In the genomic region with DNA sequence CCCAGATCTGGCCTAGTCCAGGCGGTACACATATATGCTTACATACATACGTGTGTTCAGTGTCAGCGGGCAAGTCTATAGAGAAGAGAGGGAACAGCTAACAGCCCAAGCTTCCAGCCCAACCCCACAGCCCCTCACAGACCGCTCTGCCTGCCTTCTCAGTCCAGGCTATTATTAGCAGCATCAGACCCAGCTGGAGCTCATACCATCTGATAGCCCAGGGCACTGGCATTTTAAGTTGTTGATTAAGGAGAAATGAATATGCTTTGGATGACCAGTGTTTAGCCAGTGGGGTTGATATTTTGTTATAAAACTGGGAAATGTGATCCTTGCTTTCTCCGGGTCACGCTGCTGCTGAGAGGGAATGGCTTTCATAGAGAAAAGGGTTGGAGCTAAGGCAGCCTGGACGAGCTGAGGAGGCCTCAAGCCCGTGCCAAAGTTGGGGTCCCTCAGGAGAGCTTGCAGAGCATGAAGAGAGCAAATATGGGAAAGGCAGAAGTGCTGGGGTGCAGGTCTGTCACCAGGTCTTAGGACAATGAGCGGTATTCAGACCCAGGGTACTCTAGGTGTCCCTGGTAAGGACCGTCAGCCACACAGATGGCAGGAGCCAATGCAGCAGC, we compare ENCODE assay signal across 21 mouse cellular contexts.
DNase-seq lines count a peak whose midpoint lies in the region; ATAC-seq and TF ChIP-seq lines count a peak whose summit lies in the region.
"Had no signal": no experiment of that assay in that cellular context is flagged by ENCODE, and none has a peak within 500 bp of the region (broad histone marks: within the 10 kb centered on the region; RNA-seq: fewer than 3 reads in every experiment).

No protein-coding gene starts in this region.

- 0 out of 2 replicates have a peak, but pooled peaks cover 2% of the 10 kb centered on the region for H3K36me3 ChIP-seq in heart, adult 2 months (ENCODE audit: control insufficient read depth, insufficient read depth, low read length)
- 0 out of 2 replicates have a peak, but pooled peaks cover 4% of the 10 kb centered on the region for H3K36me3 ChIP-seq in embryonic facial prominence, embryonic 14.5 days (ENCODE audit: control insufficient read depth, insufficient read depth, low read length)
- H3K36me3 ChIP-seq in heart, embryonic 15.5 days, result 0 out of 2 replicates have a peak, but pooled peaks cover 6% of the 10 kb centered on the region
- H3K36me3 ChIP-seq in thymus, adult 2 months (ENCODE audit: control insufficient read depth, insufficient read depth, low read length), result peaks cover 35% of the 10 kb centered on the region
- H3K36me3 ChIP-seq: forebrain, embryonic 12.5 days; limb, embryonic 13.5 days; liver, embryonic 13.5 days; midbrain, embryonic 12.5 days had no signal

- no peak overlapping the region for H3K27ac ChIP-seq in cerebellum, adult 2 months (ENCODE audit: insufficient read depth, low read length)
- H3K27ac ChIP-seq in heart, adult 2 months, result peak overlapping the region; percentile 77
- 0 out of 2 replicates have a peak overlapping the region, but pooled peaks have one; percentile 33 for H3K27ac ChIP-seq in embryonic facial prominence, embryonic 14.5 days (replicated peaks; ENCODE audit: low read depth, low read length)
- peak overlapping the region; percentile 94 for H3K27ac ChIP-seq in heart, embryonic 15.5 days
- no peak overlapping the region for H3K27ac ChIP-seq in thymus, adult 2 months (ENCODE audit: control insufficient read depth, insufficient read depth, low read length)
- H3K27ac ChIP-seq: forebrain, embryonic 12.5 days; hindbrain, postnatal 0 days; limb, embryonic 13.5 days; liver, embryonic 13.5 days; midbrain, embryonic 12.5 days had no signal

- intact Hi-C loops in heart, adult 2 months (cut with DNase I), result no loop called here
- intact Hi-C loops in heart, postnatal 14 days (cut with DNase I), result no loop called here

- TF ChIP-seq CTCF in cerebellum, adult 2 months (IDR thresholded peaks at IDR 0.05; ENCODE audit: borderline replicate concordance, insufficient read depth, low read depth, low read length), result no peak
- TF ChIP-seq CTCF in heart, adult 2 months (IDR thresholded peaks at IDR 0.05), result no peak
- TF ChIP-seq CTCF in thymus, adult 2 months (IDR thresholded peaks at IDR 0.05; ENCODE audit: borderline replicate concordance, control insufficient read depth, extremely low read depth, insufficient read depth, low read length, poor library complexity), result no peak

- TF ChIP-seq POLR2A in cerebellum, adult 2 months (IDR thresholded peaks at IDR 0.05; ENCODE audit: borderline replicate concordance, insufficient read depth, low read length), result no peak
- no peak for TF ChIP-seq POLR2A in heart, adult 2 months (IDR thresholded peaks at IDR 0.05; ENCODE audit: insufficient read depth, low read depth, low read length)
- TF ChIP-seq POLR2A in thymus, adult 2 months (IDR thresholded peaks at IDR 0.05; ENCODE audit: control insufficient read depth, extremely low read depth, insufficient read depth, low read length, poor library complexity), result no peak

- ATAC-seq in embryonic facial prominence, embryonic 14.5 days (ENCODE audit: low read depth), result peak; percentile 65; the same call in 1 of the 2 replicates
- peak; percentile 90 for ATAC-seq in heart, embryonic 15.5 days (replicated peaks; ENCODE audit: insufficient number of reproducible peaks, insufficient read depth, low FRiP score, low read depth)
- ATAC-seq: hindbrain, postnatal 0 days; intestine, embryonic 16.5 days had no signal

- 0 out of 2 replicates have a peak, but pooled peaks have one; percentile 4 for TF ChIP-seq EP300 in heart, adult 2 months (IDR thresholded peaks at IDR 0.05; ENCODE audit: insufficient read depth, low read depth, low read length)

- H3K27me3 ChIP-seq in cerebellum, adult 2 months (ENCODE audit: control insufficient read depth, insufficient read depth, low read length), result no peaks in the 10 kb centered on the region
- no peaks in the 10 kb centered on the region for H3K27me3 ChIP-seq in heart, adult 2 months (ENCODE audit: control insufficient read depth, insufficient read depth, low read length)
- H3K27me3 ChIP-seq in embryonic facial prominence, embryonic 14.5 days (replicated peaks; ENCODE audit: control insufficient read depth, insufficient read depth, low read length), result no peaks in the 10 kb centered on the region
- no peaks in the 10 kb centered on the region for H3K27me3 ChIP-seq in heart, embryonic 15.5 days
- no peaks in the 10 kb centered on the region for H3K27me3 ChIP-seq in thymus, adult 2 months (ENCODE audit: control insufficient read depth, insufficient read depth, low read length)
- H3K27me3 ChIP-seq: forebrain, embryonic 12.5 days; limb, embryonic 13.5 days; liver, embryonic 13.5 days; midbrain, embryonic 12.5 days had no signal

- peak; percentile 26 to 43 for DNase-seq in cerebellum, postnatal 14 days
- no peak for DNase-seq in cerebellum, adult 2 months
- DNase-seq in heart, adult 2 months, result no peak
- no peak for DNase-seq in heart, postnatal 14 days
- DNase-seq in embryonic facial prominence, embryonic 14.5 days (ENCODE audit: low spot score), result peak; percentile 55
- no peak for DNase-seq in thymus, adult 2 months
- no peak for DNase-seq in lung, adult 18-20 months
- DNase-seq: adrenal gland, postnatal 10 days; cerebellum, adult 8-10 months; layer of hippocampus, adult 9-11 months; liver, embryonic 13.5 days; lung, embryonic 14.5 days; right cerebral cortex, postnatal 25 days; thymus, postnatal 36 days had no signal

- no peak overlapping the region for H3K4me2 ChIP-seq in embryonic facial prominence, embryonic 14.5 days (ENCODE audit: low read depth, low read length)
- H3K4me2 ChIP-seq in heart, embryonic 15.5 days, result peak overlapping the region; percentile 55
- H3K4me2 ChIP-seq: forebrain, embryonic 12.5 days; limb, embryonic 13.5 days; liver, embryonic 13.5 days; lung, embryonic 14.5 days; midbrain, embryonic 12.5 days had no signal

- no peak overlapping the region for H3K4me3 ChIP-seq in cerebellum, adult 2 months (replicated peaks; ENCODE audit: insufficient read depth, low read depth, low read length)
- H3K4me3 ChIP-seq in heart, adult 2 months, result no peak overlapping the region
- H3K4me3 ChIP-seq in embryonic facial prominence, embryonic 14.5 days (ENCODE audit: low read depth, low read length), result no peak overlapping the region
- H3K4me3 ChIP-seq in heart, embryonic 15.5 days, result peak overlapping the region; percentile 22
- no peak overlapping the region for H3K4me3 ChIP-seq in thymus, adult 2 months (ENCODE audit: control insufficient read depth, insufficient read depth, low read length)
- H3K4me3 ChIP-seq: erythroblast, embryonic 14.5 days; forebrain, embryonic 12.5 days; limb, embryonic 13.5 days; liver, embryonic 13.5 days; midbrain, embryonic 12.5 days had no signal

- peak overlapping the region; percentile 17; the same call in 1 of the 2 replicates for H3K9ac ChIP-seq in heart, adult 2 months (ENCODE audit: low read depth, low read length)
- no peak overlapping the region for H3K9ac ChIP-seq in embryonic facial prominence, embryonic 14.5 days (ENCODE audit: low read depth, low read length)
- H3K9ac ChIP-seq in heart, embryonic 15.5 days, result peak overlapping the region; percentile 33; the same call in 1 of the 2 replicates
- H3K9ac ChIP-seq: forebrain, embryonic 12.5 days; limb, embryonic 13.5 days; liver, embryonic 13.5 days; lung, embryonic 14.5 days; midbrain, embryonic 12.5 days had no signal

- 79% methylated on average over 10 of the region's 10 CpGs for WGBS in cerebellum, adult 2 months
- WGBS in heart, adult 2 months, result 62% methylated on average over 10 of the region's 10 CpGs
- WGBS in embryonic facial prominence, embryonic 14.5 days, result 71% methylated on average over 10 of the region's 10 CpGs
- WGBS in heart, embryonic 15.5 days, result 45% methylated on average over 10 of the region's 10 CpGs
- WGBS in thymus, adult 2 months, result 97% methylated on average over 10 of the region's 10 CpGs

- H3K79me2 ChIP-seq in heart, adult 2 months (replicated peaks; ENCODE audit: control insufficient read depth, insufficient read depth, low read length), result peaks cover 1% of the 10 kb centered on the region; the same call in 1 of the 2 replicates

- peaks cover 11% of the 10 kb centered on the region; the same call in 1 of the 2 replicates for H3K4me1 ChIP-seq in cerebellum, adult 2 months (ENCODE audit: control insufficient read depth, insufficient read depth, low read length)
- H3K4me1 ChIP-seq in heart, adult 2 months (ENCODE audit: control insufficient read depth, insufficient read depth, low read length), result peaks cover 1% of the 10 kb centered on the region; the same call in 1 of the 2 replicates
- H3K4me1 ChIP-seq in embryonic facial prominence, embryonic 14.5 days (ENCODE audit: control insufficient read depth, insufficient read depth, low read length), result peaks cover 23% of the 10 kb centered on the region
- peaks cover 75% of the 10 kb centered on the region for H3K4me1 ChIP-seq in heart, embryonic 15.5 days (replicated peaks)
- H3K4me1 ChIP-seq in thymus, adult 2 months (replicated peaks; ENCODE audit: control insufficient read depth, insufficient read depth, low read length), result no peaks in the 10 kb centered on the region

- no peaks in the 10 kb centered on the region for H3K9me3 ChIP-seq in embryonic facial prominence, embryonic 14.5 days (ENCODE audit: control insufficient read depth, low read length)
- no peaks in the 10 kb centered on the region for H3K9me3 ChIP-seq in heart, embryonic 15.5 days (replicated peaks)
- H3K9me3 ChIP-seq: forebrain, embryonic 12.5 days; limb, embryonic 13.5 days; liver, embryonic 13.5 days; midbrain, embryonic 12.5 days had no signal

Comparison
In these comparisons a context has a peak if more than half of its experiments do, and no peak if none do; other contexts are left out.
1. DNase-seq: peak in cerebellum, postnatal 14 days (2 of 2) and embryonic facial prominence, embryonic 14.5 days (single experiment); none in cerebellum, adult 2 months (0 of 2), heart, adult 2 months (0 of 2), heart, postnatal 14 days (0 of 2), thymus, adult 2 months (single experiment) and lung, adult 18-20 months (0 of 2).
2. H3K27ac ChIP-seq: peak in heart, adult 2 months (single experiment), embryonic facial prominence, embryonic 14.5 days (single experiment) and heart, embryonic 15.5 days (single experiment); none in cerebellum, adult 2 months (single experiment) and thymus, adult 2 months (single experiment).